Mouse (Mus musculus) gastrocnemius, postnatal 14 days (tissue): ENCODE results near the gene H2-M2. TPM values are rescaled to one million over a fixed set of nuclear protein-coding genes. Genes with fewer than 3 reads are reported as not detected.
"Not testable (repeated sequence)": the region's sequence is repeated elsewhere in the genome, so short reads cannot be mapped to it uniquely, and the experiment has no call there.

Experiments used
- DNase-seq: peaks from one replicate; pipeline ENCODE4 v3.0.0; 2021; ENCODE audit warnings: mixed read lengths
- intact Hi-C: fragments of 180-260 bp; cut with DNase I; formaldehyde crosslinking; loops from one replicate; pipeline ENCODE4 v1.15.1; 2025; ENCODE audit warnings: low total_unique reads
- long read RNA-seq, 2 experiments: library from polyadenylated mRNA; stranded (forward); transcript quantifications; one replicate each; pipeline ENCODE4 v2.0.0; 2021
- total RNA-seq, 2 experiments: library from RNA; stranded (reverse); gene quantifications; 2 replicates each; pipeline ENCODE4 v1.2.3; 2021

The H2-M2 gene
- not detected for total RNA-seq
- long read RNA-seq, experiment 1: 0 reads
- long read RNA-seq, experiment 2: 0 reads

DNA sequence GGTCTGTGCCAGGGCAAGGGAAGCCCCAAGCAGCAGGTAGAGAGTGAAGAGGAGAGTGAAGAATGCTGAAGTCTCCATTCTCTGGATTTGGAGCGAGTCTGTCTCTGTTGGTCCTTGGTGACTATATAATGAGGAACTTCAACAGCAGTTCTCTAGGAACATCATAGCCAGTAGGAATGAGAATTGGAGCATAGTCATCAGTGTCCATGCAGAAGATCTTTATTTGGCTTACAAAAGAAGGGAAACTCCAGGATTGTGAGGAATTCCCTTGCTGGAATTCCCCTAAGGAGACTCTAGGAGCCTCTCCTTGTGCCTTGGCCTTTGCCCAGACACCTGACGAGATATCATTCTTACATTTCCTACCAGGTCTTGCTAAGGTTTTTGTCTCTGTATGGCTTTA is at the start of gene H2-M2:
Gene H2-M2 (minus strand): TSS at position 101 of the 400 bp plus-strand sequence.
- intact Hi-C loops: no loop called here
- DNase-seq: no peak

DNA sequence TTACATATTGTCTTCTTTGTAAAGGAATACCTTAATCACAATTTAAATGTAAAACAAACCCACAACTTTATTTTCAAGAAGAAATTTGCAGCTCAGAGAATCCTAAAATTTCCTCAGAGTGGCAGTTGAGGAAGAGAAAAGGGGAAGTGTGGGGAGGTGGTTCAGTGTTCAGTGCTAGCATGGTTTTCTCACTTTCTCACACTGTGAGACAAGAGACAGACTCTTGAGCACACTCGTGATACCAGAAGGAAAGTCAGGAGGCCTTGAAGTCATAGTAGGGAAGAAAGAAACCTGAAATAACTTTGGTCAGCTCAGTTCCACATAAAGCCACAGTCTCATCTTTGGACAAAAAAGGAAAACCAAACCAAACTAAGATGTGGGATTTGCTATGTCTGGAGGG is 42.1 kb upstream of the H2-M2 start:
- DNase-seq, intact Hi-C loops: not testable (repeated sequence)

DNA sequence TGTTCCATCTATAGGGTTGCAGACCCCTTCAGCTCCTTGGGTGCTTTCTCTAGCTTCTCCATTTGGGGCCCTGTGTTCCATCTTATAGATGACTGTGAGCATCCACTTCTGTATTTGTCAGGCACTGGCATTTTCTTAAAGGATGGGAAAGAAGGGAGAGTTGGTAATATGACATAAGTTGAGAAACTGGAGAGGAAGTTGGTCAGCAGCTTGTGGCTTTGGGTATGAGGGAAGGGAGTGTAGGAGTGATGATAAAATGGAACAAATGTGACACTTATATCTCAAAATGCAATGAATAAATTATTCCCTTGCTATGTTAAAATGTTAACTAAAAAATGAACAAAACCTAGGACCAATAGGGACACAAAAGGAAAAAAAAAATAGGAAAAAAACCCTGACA is 41.3 kb upstream of the H2-M2 start:
- intact Hi-C loops, DNase-seq: not testable (repeated sequence)

DNA sequence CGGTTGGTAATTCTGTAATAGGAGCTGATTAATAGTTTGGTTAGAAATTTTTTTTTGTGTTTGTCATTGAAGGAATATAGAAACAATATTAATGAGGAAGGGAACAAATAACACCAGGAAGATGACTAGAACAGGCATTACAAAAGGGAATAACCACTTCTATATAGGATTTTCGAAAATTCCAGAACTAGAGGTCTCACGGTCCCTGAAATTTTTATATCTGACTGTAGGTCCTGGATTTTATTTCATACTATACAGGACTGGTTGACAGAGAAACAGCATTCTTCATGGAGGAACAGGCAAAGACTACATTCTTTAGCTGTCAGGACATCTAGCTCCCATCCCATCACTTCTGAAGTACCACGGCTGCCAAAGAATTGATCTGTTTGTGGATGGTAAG is 24.4 kb upstream of the H2-M2 start, which contains the start of gene Olfr111:
Gene Olfr111 (plus strand): TSS at position 301 of the 400 bp plus-strand sequence.
- no peak for DNase-seq
- intact Hi-C loops: no loop called here

DNA sequence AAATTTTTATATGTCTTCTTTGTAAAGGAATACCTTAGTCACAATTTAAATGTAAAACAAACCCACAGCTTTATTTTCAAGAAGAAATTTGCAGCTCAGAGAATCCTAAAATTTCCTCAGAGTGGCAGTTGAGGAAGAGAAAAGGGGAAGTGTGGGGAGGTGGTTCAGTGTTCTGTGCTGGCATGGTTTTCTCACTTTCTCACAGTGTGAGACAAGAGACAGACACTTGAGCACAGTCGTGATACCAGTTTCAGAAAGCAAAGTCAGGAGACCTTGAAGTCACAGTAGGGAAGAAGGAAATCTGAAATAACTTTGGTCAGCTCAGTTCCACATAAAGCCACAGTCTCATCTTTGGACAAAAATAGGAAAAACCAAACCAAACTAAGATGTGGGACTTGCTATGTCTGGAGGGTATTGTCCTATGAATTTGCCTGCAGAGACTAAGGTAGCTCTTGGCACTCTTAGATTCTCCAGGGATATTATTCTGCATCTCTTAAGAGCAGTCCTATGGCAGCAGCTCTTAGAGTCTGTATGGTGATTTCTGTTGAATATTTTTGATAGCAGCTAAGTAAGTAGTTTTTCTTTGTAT is 8.7 kb upstream of the H2-M2 start, which contains the start of gene Olfr110:
Gene Olfr110 (plus strand): TSS at position 539 of the 589 bp plus-strand sequence.
- DNase-seq: no peak
- intact Hi-C loops: no loop called here

DNA sequence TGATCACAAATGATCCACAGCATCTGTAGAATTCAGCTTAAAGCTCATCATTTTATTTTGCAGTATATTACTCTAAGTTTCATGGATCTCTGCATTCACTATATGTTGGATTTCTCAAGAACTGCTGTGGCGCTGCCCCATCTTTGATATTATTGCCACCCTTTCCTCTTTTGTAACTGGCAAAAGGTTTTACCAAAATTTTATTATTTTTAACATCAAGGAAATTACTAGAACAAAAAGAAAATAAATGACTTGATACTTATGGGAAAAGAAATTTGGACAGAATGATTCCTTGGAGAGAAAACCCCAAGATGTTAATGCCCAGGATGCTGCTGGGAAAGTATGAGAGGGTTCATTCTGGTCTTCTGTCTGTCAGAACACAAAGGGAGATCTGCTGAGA is 24.7 kb downstream of the H2-M2 start, which contains the start of gene Olfr109:
Gene Olfr109 (plus strand): TSS at position 301 of the 400 bp plus-strand sequence.
- intact Hi-C loops: no loop called here
- DNase-seq: no peak

DNA sequence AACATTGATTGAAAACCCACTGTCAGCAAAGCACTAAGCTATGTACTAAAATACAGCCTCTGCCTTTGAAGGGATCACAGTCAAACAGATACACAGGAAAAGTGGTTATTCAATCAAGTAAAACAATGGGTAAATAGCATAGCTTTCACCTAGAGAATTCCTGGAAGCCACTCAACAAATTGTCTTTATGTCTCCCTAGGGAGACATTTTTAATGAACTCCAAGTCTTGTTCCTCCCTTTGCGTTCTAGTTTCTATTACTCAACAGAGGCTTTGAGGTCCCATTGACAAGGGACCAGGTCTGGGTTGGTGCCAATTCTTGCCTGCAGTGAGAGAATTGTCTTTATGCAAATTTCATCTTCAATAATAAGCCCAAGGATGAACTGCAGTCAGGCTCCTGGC is 38.2 kb downstream of the H2-M2 start, which contains the start of gene Olfr108:
Gene Olfr108 (plus strand): TSS at position 301 of the 400 bp plus-strand sequence.
- intact Hi-C loops: no loop called here
- no peak for DNase-seq

Other genes starting within 250 kb of the H2-M2 start
- gene Olfr97, start 246.2 kb downstream of the H2-M2 start, total RNA-seq: not detected
- gene Olfr98, start 219.8 kb downstream of the H2-M2 start, total RNA-seq: not detected
- gene H2-M3, start 213.3 kb downstream of the H2-M2 start, total RNA-seq: 1 to 10 TPM; 1.3 to 1.6 TPM
- not detected for gene Olfr99, start 200.1 kb downstream of the H2-M2 start, total RNA-seq
- not detected for gene Olfr101, start 179.2 kb downstream of the H2-M2 start, total RNA-seq
- not detected for gene Olfr102, start 166.5 kb downstream of the H2-M2 start, total RNA-seq
- not detected for gene Olfr103, start 143.9 kb downstream of the H2-M2 start, total RNA-seq
- gene Olfr104-ps, start 124.0 kb downstream of the H2-M2 start, total RNA-seq: not detected
- gene Olfr105-ps, start 104.5 kb downstream of the H2-M2 start, total RNA-seq: not detected
- not detected for gene Olfr106-ps, start 93.2 kb downstream of the H2-M2 start, total RNA-seq
- not detected for gene Olfr107, start 84.3 kb downstream of the H2-M2 start, total RNA-seq
- gene Olfr108, start 38.1 kb downstream of the H2-M2 start, total RNA-seq: not detected
- not detected for gene Olfr109, start 24.6 kb downstream of the H2-M2 start, total RNA-seq
- not detected for gene Olfr110, start 8.9 kb upstream of the H2-M2 start, total RNA-seq
- not detected for gene Olfr111, start 24.5 kb upstream of the H2-M2 start, total RNA-seq
- gene Olfr112, start 85.9 kb upstream of the H2-M2 start, total RNA-seq: not detected
- not detected for gene Olfr113, start 94.1 kb upstream of the H2-M2 start, total RNA-seq
- gene Olfr114, start 109.2 kb upstream of the H2-M2 start, total RNA-seq: not detected
- gene Olfr115, start 143.6 kb upstream of the H2-M2 start, total RNA-seq: not detected
- not detected for gene Olfr116, start 143.6 kb upstream of the H2-M2 start, total RNA-seq
- not detected for gene Olfr117, start 180.2 kb upstream of the H2-M2 start, total RNA-seq
- gene Olfr118, start 183.4 kb upstream of the H2-M2 start, total RNA-seq: not detected
- gene Olfr119, start 213.0 kb upstream of the H2-M2 start, total RNA-seq: not detected
- not detected for gene Olfr120, start 238.3 kb upstream of the H2-M2 start, total RNA-seq